Mouse (Mus musculus) cerebellum, adult 2 months (tissue): ENCODE data around the gene Serinc5.

Experiments used
- CTCF ChIP-seq: fragments of 200-500 bp; IDR thresholded peaks from 2 replicates; pipeline ENCODE4 v1.5.1; 2011; ENCODE audit warnings: low read depth, mild to moderate bottlenecking, control low read depth, low read length, moderate library complexity, borderline replicate concordance; ENCODE audit not compliant: insufficient read depth
- POLR2A ChIP-seq: fragments of 200-500 bp; IDR thresholded peaks from 2 replicates; pipeline ENCODE4 v1.6.1; 2011; ENCODE audit warnings: low read length, control low read depth, borderline replicate concordance; ENCODE audit not compliant: insufficient read depth

DNA sequence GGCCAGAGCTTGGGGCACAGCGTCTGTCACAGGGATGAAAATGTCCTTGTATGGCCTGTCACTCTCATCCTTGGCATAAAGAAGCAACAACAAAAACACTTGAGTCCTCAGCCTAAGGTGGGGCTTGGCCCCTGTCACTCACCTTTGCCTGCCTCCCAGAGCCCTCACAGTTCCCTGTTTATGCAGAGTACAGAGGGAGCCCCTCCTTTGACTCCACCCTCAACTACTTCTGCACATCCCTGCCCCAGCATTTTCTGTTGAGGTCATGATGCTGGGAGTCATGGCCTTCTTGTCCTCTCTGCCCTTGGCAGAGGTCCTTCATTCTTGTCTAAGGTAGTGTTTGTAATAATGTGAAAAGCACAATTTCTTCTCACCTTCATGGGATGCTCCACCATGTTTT is 97.6 kb downstream of the Serinc5 start:
- TF ChIP-seq CTCF (no peak), POLR2A (no peak)
